ENCODE assay signal across 11 mouse cellular contexts in genomic region chr6:56850315-56850714, GRCm38 (mm10). TPM values are rescaled to one million over a fixed set of nuclear protein-coding genes. Genes with fewer than 3 reads are reported as not detected.
DNase-seq lines count a peak whose midpoint lies in the region; ATAC-seq and TF ChIP-seq lines count a peak whose summit lies in the region.
"Had no signal": no experiment of that assay in that cellular context is flagged by ENCODE, and none has a peak within 500 bp of the region (broad histone marks: within the 10 kb centered on the region; RNA-seq: fewer than 3 reads in every experiment).

No protein-coding gene starts in this region.

- H3K4me1 ChIP-seq in forebrain, postnatal 0 days (ENCODE audit: insufficient read depth): no peaks in the 10 kb centered on the region
- H3K4me1 ChIP-seq in forebrain, embryonic 13.5 days: no peaks in the 10 kb centered on the region
- no peaks in the 10 kb centered on the region for H3K4me1 ChIP-seq in limb, embryonic 10.5 days
- H3K4me1 ChIP-seq: neural tube, embryonic 13.5 days had no signal

- ATAC-seq in forebrain, postnatal 0 days: no peak
- ATAC-seq in forebrain, embryonic 13.5 days: no peak

- H3K4me3 ChIP-seq in forebrain, postnatal 0 days (ENCODE audit: low read depth, low read length): no peak overlapping the region
- H3K4me3 ChIP-seq in forebrain, embryonic 13.5 days: no peak overlapping the region
- H3K4me3 ChIP-seq in layer of hippocampus, adult 2 months: no peak overlapping the region
- no peak overlapping the region for H3K4me3 ChIP-seq in limb, embryonic 10.5 days
- H3K4me3 ChIP-seq: erythroblast, embryonic 14.5 days; neural tube, embryonic 13.5 days had no signal

- no peaks in the 10 kb centered on the region for H3K27me3 ChIP-seq in forebrain, postnatal 0 days (ENCODE audit: insufficient read depth, low read length)
- H3K27me3 ChIP-seq in forebrain, embryonic 13.5 days: no peaks in the 10 kb centered on the region
- no peaks in the 10 kb centered on the region for H3K27me3 ChIP-seq in limb, embryonic 10.5 days (ENCODE audit: low read depth, poor library complexity, severe bottlenecking)
- H3K27me3 ChIP-seq: neural tube, embryonic 13.5 days had no signal

- TF ChIP-seq CTCF in forebrain, postnatal 0 days (IDR thresholded peaks at IDR 0.05; ENCODE audit: low read depth): 0 out of 2 replicates have a peak, but pooled peaks have one; percentile 32
- TF ChIP-seq CTCF in layer of hippocampus, adult 2 months (conservative IDR thresholded peaks at IDR 0.05): peak; percentile 73

- no peaks in the 10 kb centered on the region for H3K9me3 ChIP-seq in forebrain, postnatal 0 days (ENCODE audit: low read length)
- H3K9me3 ChIP-seq in forebrain, embryonic 13.5 days (replicated peaks): no peaks in the 10 kb centered on the region
- no peaks in the 10 kb centered on the region for H3K9me3 ChIP-seq in limb, embryonic 10.5 days (replicated peaks)
- H3K9me3 ChIP-seq: neural tube, embryonic 13.5 days had no signal

- no peak for DNase-seq in forebrain, postnatal 0 days
- DNase-seq in layer of hippocampus, adult 2 months (ENCODE audit: low spot score in 2 of 2): peak in 1 of 2 experiments; percentile 20
- DNase-seq in layer of hippocampus, postnatal 25 days (ENCODE audit: extremely low spot score in 1 of 2, low spot score in 1 of 2): no peak
- peak; percentile 3 for DNase-seq in thymus, postnatal 25 days
- no peak for DNase-seq in thymus, postnatal 0 days (ENCODE audit: low spot score)
- DNase-seq in adrenal gland, postnatal 36 days: no peak
- DNase-seq in limb, embryonic 10.5 days (ENCODE audit: low spot score): no peak
- DNase-seq: cerebellum, adult 8-10 months had no signal

- no peak overlapping the region for H3K27ac ChIP-seq in forebrain, postnatal 0 days (ENCODE audit: low read depth, low read length)
- no peak overlapping the region for H3K27ac ChIP-seq in forebrain, embryonic 13.5 days
- no peak overlapping the region for H3K27ac ChIP-seq in layer of hippocampus, adult 2 months
- no peak overlapping the region for H3K27ac ChIP-seq in limb, embryonic 10.5 days
- H3K27ac ChIP-seq: neural tube, embryonic 13.5 days had no signal

- no peaks in the 10 kb centered on the region for H3K36me3 ChIP-seq in forebrain, postnatal 0 days (ENCODE audit: insufficient read depth)
- no peaks in the 10 kb centered on the region for H3K36me3 ChIP-seq in forebrain, embryonic 13.5 days (ENCODE audit: poor library complexity, severe bottlenecking)
- H3K36me3 ChIP-seq in limb, embryonic 10.5 days: peaks cover 38% of the 10 kb centered on the region
- H3K36me3 ChIP-seq: neural tube, embryonic 13.5 days had no signal

- 73% methylated on average over 7 of the region's 7 CpGs for WGBS in forebrain, postnatal 0 days
- 72% methylated on average over 7 of the region's 7 CpGs for WGBS in forebrain, embryonic 13.5 days
- 80% methylated on average over 7 of the region's 7 CpGs for WGBS in limb, embryonic 10.5 days

- H3K9ac ChIP-seq in forebrain, postnatal 0 days: no peak overlapping the region
- no peak overlapping the region for H3K9ac ChIP-seq in forebrain, embryonic 13.5 days
- H3K9ac ChIP-seq: neural tube, embryonic 13.5 days had no signal

- H3K4me2 ChIP-seq in forebrain, postnatal 0 days (ENCODE audit: low read depth): no peak overlapping the region
- no peak overlapping the region for H3K4me2 ChIP-seq in forebrain, embryonic 13.5 days
- H3K4me2 ChIP-seq: neural tube, embryonic 13.5 days had no signal

RNA-seq across cellular contexts. Expression of gene Fkbp9, which starts 18.5 kb away (rescaled TPM):
- total RNA-seq in forebrain, postnatal 0 days (2014; rRNA removed): 41.4 and 47.8 TPM in 2 replicates
- 31.4 and 33.8 TPM in 2 replicates for polyA plus RNA-seq in forebrain, postnatal 0 days (2015; fragmentation: Nextera tagmentation; extraction: Ambion mirVana)
- polyA plus RNA-seq in forebrain, embryonic 13.5 days (2015; fragmentation: Nextera tagmentation; extraction: Ambion mirVana): 24.4 and 27.7 TPM in 2 replicates
- 10 to 100 TPM; 27.0 to 28.9 TPM for total RNA-seq in layer of hippocampus, adult 2 months (2021)
- total RNA-seq in layer of hippocampus, postnatal 25 days (2021): 10 to 100 TPM; 26.6 to 29.5 TPM
- 27.6 and 29.0 TPM in 2 replicates for polyA plus RNA-seq in thymus, postnatal 0 days (2015; fragmentation: Nextera tagmentation; extraction: Ambion mirVana)
- total RNA-seq in adrenal gland, postnatal 36 days (2021): 10 to 100 TPM; 72.1 to 75.9 TPM
- polyA plus RNA-seq in limb, embryonic 10.5 days (2016; fragmentation: Nextera tagmentation; extraction: Ambion mirVana): 64.6 and 65.4 TPM in 2 replicates

RNA-seq across cellular contexts. Expression of gene Kbtbd2, which starts 52.7 kb away (rescaled TPM):
- 49.1 and 57.1 TPM in 2 replicates for total RNA-seq in forebrain, postnatal 0 days (2014; rRNA removed)
- 14.5 and 18.7 TPM in 2 replicates for polyA plus RNA-seq in forebrain, postnatal 0 days (2015; fragmentation: Nextera tagmentation; extraction: Ambion mirVana)
- polyA plus RNA-seq in forebrain, embryonic 13.5 days (2015; fragmentation: Nextera tagmentation; extraction: Ambion mirVana): 36.0 and 36.8 TPM in 2 replicates
- total RNA-seq in layer of hippocampus, adult 2 months (2021): 10 to 100 TPM; 50.7 to 51.4 TPM
- total RNA-seq in layer of hippocampus, postnatal 25 days (2021): 10 to 100 TPM; 49.0 to 53.0 TPM
- 19.0 and 22.6 TPM in 2 replicates for polyA plus RNA-seq in thymus, postnatal 0 days (2015; fragmentation: Nextera tagmentation; extraction: Ambion mirVana)
- 10 to 100 TPM; 33.6 to 36.0 TPM for total RNA-seq in adrenal gland, postnatal 36 days (2021)
- 37.3 and 42.6 TPM in 2 replicates for polyA plus RNA-seq in limb, embryonic 10.5 days (2016; fragmentation: Nextera tagmentation; extraction: Ambion mirVana)
